Comparison of ENCODE assay signal across 10 mouse cellular contexts in the genomic region with DNA sequence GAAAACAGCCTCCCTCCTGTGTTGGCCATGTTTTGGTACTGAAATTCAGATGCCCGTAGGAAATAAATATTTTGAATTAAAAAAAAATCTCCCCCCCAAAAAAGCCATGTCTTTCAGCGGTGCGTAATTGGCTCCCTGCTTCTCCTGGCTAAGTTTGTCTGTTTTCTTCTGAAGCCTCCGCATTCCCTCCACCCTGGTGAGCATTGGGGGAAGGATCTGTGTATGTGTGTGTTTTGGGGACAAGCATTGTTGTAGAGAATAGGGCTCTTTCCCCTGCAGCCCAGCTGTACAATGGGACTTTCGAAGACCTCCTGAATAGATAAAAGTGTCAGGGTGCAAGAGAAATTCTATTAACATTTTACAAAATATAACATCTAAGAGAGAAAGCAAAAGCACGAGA.
DNase-seq lines count a peak whose midpoint lies in the region; ATAC-seq lines count a peak whose summit lies in the region.
"Had no signal": no experiment of that assay in that cellular context is flagged by ENCODE, and none has a peak within 500 bp of the region (broad histone marks: within the 10 kb centered on the region; RNA-seq: fewer than 3 reads in every experiment).

No protein-coding gene starts in this region.

- no peak overlapping the region for H3K4me2 ChIP-seq in lung, embryonic 15.5 days
- peak overlapping the region; percentile 44 for H3K4me2 ChIP-seq in forebrain, embryonic 12.5 days
- H3K4me2 ChIP-seq in hindbrain, embryonic 16.5 days (ENCODE audit: low read length): peak overlapping the region; percentile 33; the same call in 1 of the 2 replicates
- H3K4me2 ChIP-seq in stomach, embryonic 15.5 days: no peak overlapping the region

- H3K9ac ChIP-seq in lung, embryonic 15.5 days: no peak overlapping the region
- peak overlapping the region; percentile 21; the same call in 1 of the 2 replicates for H3K9ac ChIP-seq in forebrain, embryonic 12.5 days
- H3K9ac ChIP-seq in hindbrain, embryonic 16.5 days (ENCODE audit: low read depth, low read length): 0 out of 2 replicates have a peak overlapping the region, but pooled peaks have one; percentile 33
- no peak overlapping the region for H3K9ac ChIP-seq in stomach, embryonic 15.5 days
- H3K9ac ChIP-seq: liver, postnatal 0 days had no signal

- no peaks in the 10 kb centered on the region for H3K9me3 ChIP-seq in lung, embryonic 15.5 days
- no peaks in the 10 kb centered on the region for H3K9me3 ChIP-seq in forebrain, embryonic 12.5 days
- H3K9me3 ChIP-seq in hindbrain, embryonic 16.5 days (ENCODE audit: control insufficient read depth, low read length): no peaks in the 10 kb centered on the region
- H3K9me3 ChIP-seq in stomach, embryonic 15.5 days: no peaks in the 10 kb centered on the region

- 72% methylated on average over 6 of the region's 6 CpGs for WGBS in lung, embryonic 15.5 days
- WGBS in forebrain, embryonic 12.5 days: 6% methylated on average over 6 of the region's 6 CpGs
- WGBS in hindbrain, embryonic 16.5 days: 19% methylated on average over 6 of the region's 6 CpGs
- WGBS in stomach, embryonic 15.5 days: 63% methylated on average over 6 of the region's 6 CpGs

- no peak for DNase-seq in lung, postnatal 36 days
- no peak for DNase-seq in urinary bladder, postnatal 36 days (ENCODE audit: low spot score in 2 of 2)
- DNase-seq in layer of hippocampus, adult 8-10 months (ENCODE audit: low spot score in 2 of 2): no peak
- DNase-seq: gastrocnemius, postnatal 10 days; kidney, adult 18-20 months; liver, postnatal 0 days had no signal

- H3K27me3 ChIP-seq in lung, embryonic 15.5 days: no peaks in the 10 kb centered on the region
- H3K27me3 ChIP-seq in forebrain, embryonic 12.5 days: no peaks in the 10 kb centered on the region
- H3K27me3 ChIP-seq in hindbrain, embryonic 16.5 days (replicated peaks; ENCODE audit: control insufficient read depth, insufficient read depth, low read length): no peaks in the 10 kb centered on the region
- H3K27me3 ChIP-seq in stomach, embryonic 15.5 days (replicated peaks): no peaks in the 10 kb centered on the region

- peaks cover 54% of the 10 kb centered on the region for H3K4me1 ChIP-seq in lung, embryonic 15.5 days
- H3K4me1 ChIP-seq in forebrain, embryonic 12.5 days: peaks cover 82% of the 10 kb centered on the region
- peaks cover 40% of the 10 kb centered on the region for H3K4me1 ChIP-seq in hindbrain, embryonic 16.5 days (ENCODE audit: control insufficient read depth, insufficient read depth, low read depth, low read length)
- H3K4me1 ChIP-seq in stomach, embryonic 15.5 days: peaks cover 23% of the 10 kb centered on the region

- no peak overlapping the region for H3K4me3 ChIP-seq in lung, embryonic 15.5 days
- no peak overlapping the region for H3K4me3 ChIP-seq in forebrain, embryonic 12.5 days (replicated peaks)
- H3K4me3 ChIP-seq in hindbrain, embryonic 16.5 days (ENCODE audit: low read length): no peak overlapping the region
- no peak overlapping the region for H3K4me3 ChIP-seq in stomach, embryonic 15.5 days (replicated peaks)

- ATAC-seq in lung, embryonic 15.5 days (ENCODE audit: borderline replicate concordance, extremely low read depth, low FRiP score, low TSS enrichment): no peak
- peak; percentile 54; the same call in 1 of the 2 replicates for ATAC-seq in forebrain, embryonic 12.5 days (ENCODE audit: low FRiP score)
- no peak; the same call in 1 of the 2 replicates for ATAC-seq in hindbrain, embryonic 16.5 days
- ATAC-seq in stomach, embryonic 15.5 days (ENCODE audit: insufficient read depth, low FRiP score, low read depth): no peak
- ATAC-seq: liver, postnatal 0 days had no signal

- 0 out of 2 replicates have a peak overlapping the region, but pooled peaks have one; percentile 65 for H3K27ac ChIP-seq in lung, embryonic 15.5 days
- H3K27ac ChIP-seq in forebrain, embryonic 12.5 days: peak overlapping the region; percentile 98
- peak overlapping the region; percentile 90 for H3K27ac ChIP-seq in hindbrain, embryonic 16.5 days (ENCODE audit: low read depth, low read length)
- peak overlapping the region; percentile 87; the same call in 1 of the 2 replicates for H3K27ac ChIP-seq in stomach, embryonic 15.5 days

- no peaks in the 10 kb centered on the region for H3K36me3 ChIP-seq in lung, embryonic 15.5 days
- peaks cover 3% of the 10 kb centered on the region for H3K36me3 ChIP-seq in forebrain, embryonic 12.5 days (replicated peaks)
- H3K36me3 ChIP-seq in hindbrain, embryonic 16.5 days (ENCODE audit: control insufficient read depth, insufficient read depth, low read length): no peaks in the 10 kb centered on the region
- H3K36me3 ChIP-seq in stomach, embryonic 15.5 days: no peaks in the 10 kb centered on the region

Comparison
In these comparisons a context has a peak if more than half of its experiments do, and no peak if none do; other contexts are left out.
1. H3K4me2 ChIP-seq: peak in forebrain, embryonic 12.5 days (single experiment) and hindbrain, embryonic 16.5 days (single experiment); none in lung, embryonic 15.5 days (single experiment) and stomach, embryonic 15.5 days (single experiment).
2. H3K9ac ChIP-seq: peak in forebrain, embryonic 12.5 days (single experiment) and hindbrain, embryonic 16.5 days (single experiment); none in lung, embryonic 15.5 days (single experiment) and stomach, embryonic 15.5 days (single experiment).
3. Peak in every context shown above with its lines, with median percentiles within 50 percentile points of each other: H3K27ac ChIP-seq.